Mouse (Mus musculus): ENCODE results near the gene Srgap1. TPM values are rescaled to one million over a fixed set of nuclear protein-coding genes. Genes with fewer than 3 reads are reported as not detected.

Gene Srgap1
- total RNA-seq, 2 experiments from 2014 or later: 12.2 to 13.0 TPM

- no peak for DNase-seq
Observed at GRCm38 (mm10) chr10:122016631-122017030, 30.5 kb downstream of the Srgap1 start.

DNA sequence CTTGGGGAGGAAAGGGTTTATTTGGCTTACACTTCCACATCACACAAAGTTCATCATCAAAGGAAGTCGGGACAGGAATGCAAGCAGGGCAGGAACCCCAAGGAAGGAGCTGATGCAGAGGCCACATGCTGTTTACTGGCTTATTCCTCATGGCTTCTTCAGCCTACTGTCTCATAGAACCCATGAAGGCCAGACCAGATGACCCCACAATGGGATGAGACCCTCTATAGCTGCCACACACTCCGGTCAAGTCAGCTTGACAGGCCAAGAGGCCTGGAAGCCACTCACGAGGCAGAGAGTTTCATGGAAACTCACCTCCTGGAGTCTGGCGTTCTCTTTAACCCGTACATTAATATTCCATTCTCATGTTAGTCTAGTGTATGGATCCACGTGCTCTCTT is 34.8 kb downstream of the Srgap1 start:
- no peak for DNase-seq

GRCm38 (mm10) chr10:122008731-122009391 is 38.3 kb downstream of the Srgap1 start:
- peak in 1 of 2 experiments; percentile 10 for DNase-seq

- DNase-seq: no peak
Observed at GRCm38 (mm10) chr10:122008370-122008730, 38.8 kb downstream of the Srgap1 start.

DNA sequence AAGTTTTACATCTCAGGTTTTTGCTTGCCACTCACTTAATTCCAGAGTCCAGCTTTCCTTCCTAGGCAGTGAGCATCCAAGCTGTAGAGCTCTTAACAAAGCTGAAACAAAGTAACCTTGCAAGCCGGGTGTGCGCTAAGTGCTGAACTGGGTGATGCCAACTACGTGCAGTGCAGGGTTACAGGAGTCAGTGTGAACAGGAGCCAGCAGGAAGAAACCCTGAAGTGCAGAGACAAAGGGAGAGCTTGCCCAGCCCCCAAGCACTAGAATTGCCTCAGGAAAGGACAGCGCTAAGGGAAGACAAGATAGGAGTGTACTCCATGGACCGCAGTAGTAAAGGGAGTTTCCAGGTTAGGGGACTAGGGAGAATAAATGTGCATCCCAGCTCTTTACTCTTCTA is 40.5 kb downstream of the Srgap1 start:
- no peak for DNase-seq

- DNase-seq: no peak
Observed at GRCm38 (mm10) chr10:122006151-122006550, 41.0 kb downstream of the Srgap1 start.

- no peak for DNase-seq
Observed at GRCm38 (mm10) chr10:122005560-122005959, 41.6 kb downstream of the Srgap1 start.

DNA sequence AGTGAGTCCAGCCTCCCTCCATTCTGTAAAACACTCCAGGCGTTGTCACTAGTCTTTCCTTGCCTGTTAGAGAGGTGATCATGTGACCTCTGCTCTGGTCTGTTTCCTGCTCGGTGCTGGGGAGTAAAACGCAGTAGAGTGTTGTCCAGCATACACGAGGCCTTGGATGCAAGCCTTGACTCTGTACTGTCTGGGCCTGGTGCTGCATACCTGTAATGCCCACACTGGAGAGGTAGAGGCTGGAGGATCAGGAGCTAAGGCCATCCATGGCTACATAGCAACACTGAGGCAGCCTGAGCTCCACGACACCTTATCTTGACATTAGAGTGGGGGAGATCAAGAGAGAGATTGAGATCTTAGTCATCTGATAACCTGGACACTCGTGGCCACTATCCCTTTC is 44.2 kb downstream of the Srgap1 start:
- no peak for DNase-seq

- no peak for DNase-seq
Observed at GRCm38 (mm10) chr10:121998806-121999205, 48.3 kb downstream of the Srgap1 start.

- no peak for DNase-seq
Observed at GRCm38 (mm10) chr10:121996500-121996899, 50.6 kb downstream of the Srgap1 start.

GRCm38 (mm10) chr10:121995448-121995847 is 51.7 kb downstream of the Srgap1 start:
- no peak for DNase-seq

- no peak for DNase-seq
Observed at GRCm38 (mm10) chr10:121994660-121995059, 52.5 kb downstream of the Srgap1 start.

DNA sequence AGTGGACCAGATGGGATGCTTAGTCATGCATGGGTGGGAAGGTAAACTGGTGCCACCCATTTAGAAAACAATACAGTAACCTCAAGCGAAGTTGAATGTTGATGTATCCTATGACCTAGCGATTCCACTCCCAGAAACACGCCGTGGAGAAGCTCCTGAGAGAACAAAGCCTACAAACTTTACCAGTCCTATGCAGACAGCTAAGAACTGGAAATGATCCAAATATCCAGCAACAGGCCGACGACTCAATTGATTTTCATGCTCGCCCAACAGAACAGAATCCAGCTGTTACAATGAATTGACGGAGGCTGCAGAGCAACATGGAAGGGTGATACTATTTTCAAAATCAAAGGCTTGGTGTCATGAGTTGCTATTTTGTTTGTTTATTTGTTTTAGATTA is 54.5 kb downstream of the Srgap1 start:
- DNase-seq: no peak

GRCm38 (mm10) chr10:121986997-121987396 is 60.1 kb downstream of the Srgap1 start:
- DNase-seq: no peak

DNA sequence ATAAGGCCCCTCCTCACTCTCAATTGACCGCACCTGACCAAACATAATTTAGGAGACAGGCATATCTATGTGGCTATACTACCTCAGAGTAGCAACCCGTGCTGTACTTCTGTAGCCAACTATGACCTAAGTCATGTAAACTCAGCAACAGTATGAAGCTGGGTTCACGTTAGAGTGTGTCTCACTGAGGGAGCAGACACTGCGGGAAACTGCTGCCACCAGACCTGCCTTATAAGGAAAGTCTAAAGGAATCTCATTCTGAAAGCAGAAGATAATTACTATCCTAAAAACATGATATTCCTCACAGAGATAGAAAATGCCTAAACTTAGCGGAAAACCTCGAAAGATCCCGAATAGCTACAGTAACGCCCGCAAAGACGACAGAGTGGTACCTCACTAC is 62.2 kb downstream of the Srgap1 start:
- no peak for DNase-seq

- no peak for DNase-seq
Observed at GRCm38 (mm10) chr10:121983993-121984610, 63.0 kb downstream of the Srgap1 start.

- no peak for DNase-seq
Observed at GRCm38 (mm10) chr10:121975330-121975729, 71.8 kb downstream of the Srgap1 start.

- no peak for DNase-seq
Observed at GRCm38 (mm10) chr10:121974591-121974990, 72.5 kb downstream of the Srgap1 start.

DNA sequence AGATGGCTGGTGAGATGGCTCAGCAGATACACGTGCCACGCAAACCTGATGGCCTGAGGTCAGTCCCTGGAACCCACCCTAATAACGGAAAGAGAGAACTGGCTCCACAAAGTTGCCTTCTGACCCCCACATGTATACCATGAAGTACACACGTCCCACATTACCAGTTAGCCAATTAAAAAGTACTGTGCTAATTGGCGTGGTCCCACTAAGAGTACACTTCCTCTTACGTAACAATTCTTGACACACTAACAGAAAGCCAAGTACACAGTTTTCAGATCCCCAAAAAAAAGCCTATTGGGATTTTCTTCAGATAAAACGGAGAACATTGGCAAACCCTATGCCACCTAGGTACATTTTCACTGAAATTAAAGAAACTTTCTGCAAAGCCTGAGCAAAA is 73.8 kb downstream of the Srgap1 start:
- no peak for DNase-seq

- DNase-seq: no peak
Observed at GRCm38 (mm10) chr10:121972249-121972892, 74.7 kb downstream of the Srgap1 start.

- no peak for DNase-seq
Observed at GRCm38 (mm10) chr10:121971658-121972057, 75.5 kb downstream of the Srgap1 start.

DNA sequence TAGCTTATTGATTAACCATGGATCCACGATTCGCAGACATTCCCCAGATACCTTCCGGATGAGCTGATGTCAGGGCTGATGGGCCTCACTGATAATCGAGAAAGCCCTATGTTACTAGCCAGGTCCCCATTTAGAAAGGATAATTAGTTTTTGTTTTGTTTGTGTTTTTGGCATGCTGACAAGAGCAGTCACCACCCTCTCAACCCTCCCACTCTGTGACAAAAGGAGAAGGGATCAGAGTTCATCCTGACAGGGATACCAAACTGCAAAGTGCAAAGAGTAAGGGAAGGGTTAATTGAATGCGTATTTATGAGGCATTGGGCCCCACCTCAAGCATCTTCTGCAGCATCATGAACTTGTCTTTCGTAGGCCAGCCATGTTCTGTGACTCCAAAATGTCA is 76.2 kb downstream of the Srgap1 start:
- no peak for DNase-seq

DNA sequence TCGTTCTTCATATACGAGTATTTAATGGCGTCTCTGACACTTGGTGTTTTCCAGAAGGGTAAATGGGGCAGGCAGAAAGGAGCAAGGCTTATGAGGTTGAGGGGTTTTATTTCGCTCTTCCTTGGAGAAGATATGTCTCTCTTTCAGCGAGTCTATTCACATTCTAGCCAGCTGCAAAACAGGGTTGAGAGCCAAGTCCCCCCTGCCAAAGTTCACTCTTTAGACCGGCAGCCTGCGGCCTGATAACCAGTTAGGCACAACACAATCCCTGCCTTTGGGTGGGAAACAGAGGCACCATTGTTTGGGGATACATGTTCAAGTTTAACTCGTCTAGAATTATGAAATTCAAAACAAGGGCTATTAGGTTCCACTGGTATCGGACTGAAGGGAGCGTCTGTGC is 83.0 kb downstream of the Srgap1 start:
- DNase-seq: peak in 1 of 2 experiments; percentile 9

DNA sequence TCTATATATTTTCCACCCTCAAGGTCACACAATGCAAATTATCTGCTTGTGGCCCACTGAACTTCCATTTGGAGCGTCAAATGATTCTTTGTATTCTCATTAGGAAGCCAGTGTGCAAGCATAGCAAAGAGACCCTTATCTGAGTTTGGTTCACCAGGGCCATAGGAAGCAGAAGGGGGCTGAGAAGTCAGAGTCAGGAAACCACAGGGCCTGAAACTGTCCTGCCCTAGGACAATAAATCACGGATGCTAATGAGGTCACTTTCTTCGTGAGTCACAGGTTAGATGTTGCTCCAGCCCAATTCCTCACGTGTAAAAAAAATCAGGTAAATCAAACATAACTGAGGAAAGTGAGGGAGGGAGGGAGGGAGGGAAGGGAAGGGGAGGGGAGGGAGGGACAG is 85.1 kb downstream of the Srgap1 start:
- no peak for DNase-seq

All from layer of hippocampus, postnatal 36 days (tissue).